Mouse (Mus musculus): Measurements from ENCODE around the gene Etfdh.

DNA sequence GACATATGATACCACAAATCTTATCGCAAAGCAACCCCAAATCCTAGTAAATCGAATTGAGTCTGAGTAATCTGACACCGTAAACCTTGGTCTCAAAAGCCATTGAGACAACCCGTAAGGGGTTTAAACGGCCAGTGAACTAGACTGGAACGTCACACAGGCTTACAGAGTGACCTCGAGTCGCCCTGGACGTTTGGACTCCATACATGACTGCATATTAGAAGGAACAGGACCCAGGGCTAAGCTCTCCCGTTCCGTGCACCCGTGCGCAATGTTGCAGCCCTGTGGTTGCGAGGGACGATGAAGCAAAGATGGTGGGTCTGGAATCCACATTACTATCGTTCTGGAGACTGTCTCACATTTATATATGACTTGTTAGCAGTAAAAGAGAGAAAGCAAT, 42.9 kb upstream of the Etfdh start:
- no peak for TF ChIP-seq CTCF (IDR thresholded peaks at IDR 0.05; ENCODE audit: extremely low read depth, insufficient read depth, insufficient read length, insufficient replicate concordance)
- no peak for TF ChIP-seq POLR2A (IDR thresholded peaks at IDR 0.05; ENCODE audit: low read depth, low read length)

All from spleen, adult 2 months (tissue).